Mouse (Mus musculus) left cerebral cortex, postnatal 4 days (tissue): Measurements from ENCODE around the gene Gm3776. TPM values are rescaled to one million over a fixed set of nuclear protein-coding genes. Genes with fewer than 3 reads are reported as not detected.
"Not testable (repeated sequence)": the region's sequence is repeated elsewhere in the genome, so short reads cannot be mapped to it uniquely, and the experiment has no call there.

Experiments used
- DNase-seq: peaks from one replicate; pipeline ENCODE4 v3.0.0-alpha.2; 2022
- intact Hi-C: fragments of 180-260 bp; cut with DNase I; formaldehyde crosslinking; loops from one replicate; pipeline ENCODE4 v1.15.1; 2025
- total RNA-seq, 2 experiments: library from RNA; stranded (reverse); gene quantifications; 2 replicates each; pipeline ENCODE4 v1.2.3; 2021

The Gm3776 gene
- not detected for total RNA-seq

DNA sequence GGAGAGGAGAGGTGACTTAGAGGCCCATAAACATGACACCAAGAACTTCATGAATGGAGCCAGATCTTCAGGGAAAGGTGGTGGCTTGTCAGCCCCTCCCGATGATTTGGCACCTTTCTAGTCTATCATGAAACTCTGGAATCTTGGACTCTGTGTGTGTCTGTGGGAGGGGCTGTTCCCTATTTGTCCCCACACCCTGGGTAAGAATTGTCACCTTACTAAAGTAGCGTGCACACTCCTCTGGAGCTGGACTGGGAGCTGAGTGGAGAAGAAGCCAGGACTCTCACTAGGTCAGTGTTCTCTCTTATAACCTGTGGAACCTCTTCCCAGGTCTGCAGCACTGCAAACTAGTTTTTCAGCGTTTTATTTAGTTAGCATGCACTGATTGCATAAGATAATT is at the start of gene Gm3776:
Gene Gm3776, plus strand, starts transcription at position 216 of the 400 bp plus-strand sequence.
- DNase-seq, intact Hi-C loops: not testable (repeated sequence)

DNA sequence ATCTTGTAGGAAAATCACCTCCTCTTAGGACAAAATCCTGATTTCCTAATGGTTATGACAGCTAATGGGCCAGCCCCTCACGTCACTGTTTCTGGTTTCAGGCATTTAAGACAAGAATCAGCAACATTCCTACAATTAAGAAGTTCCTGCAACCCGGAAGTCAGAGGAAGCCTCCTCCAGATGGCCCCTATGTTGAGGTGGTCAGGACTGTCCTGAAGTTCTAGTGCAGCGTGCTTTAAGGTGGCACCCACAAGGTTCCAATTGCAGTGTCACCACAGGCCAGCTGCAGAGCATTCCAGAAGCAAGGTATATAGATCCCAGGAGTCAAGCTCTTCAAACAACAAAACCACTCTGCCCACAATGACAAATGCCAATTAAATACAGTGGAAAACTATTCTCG is 48.0 kb upstream of the Gm3776 start:
- intact Hi-C loops, result no loop called here
- no peak for DNase-seq

DNA sequence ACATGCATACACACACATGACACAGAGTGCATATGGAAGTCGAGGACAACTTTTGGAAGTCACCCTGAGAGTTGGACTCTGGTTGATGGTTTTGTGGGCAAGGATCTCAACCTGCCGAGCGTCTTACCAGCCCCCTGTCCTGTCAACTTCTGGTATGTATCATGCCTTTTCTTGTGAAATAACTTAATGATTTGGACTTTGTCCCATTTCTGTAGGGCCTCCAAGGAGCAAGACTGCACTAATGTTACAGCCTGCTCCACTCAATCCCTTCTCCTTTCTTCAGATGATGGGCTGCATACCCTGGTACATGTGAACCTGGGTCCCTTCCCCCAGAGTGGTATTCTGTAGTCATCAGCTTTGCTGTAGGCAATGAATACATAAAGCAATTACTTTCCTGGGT is 46.9 kb upstream of the Gm3776 start:
- DNase-seq, result no peak
- intact Hi-C loops, result no loop called here

DNA sequence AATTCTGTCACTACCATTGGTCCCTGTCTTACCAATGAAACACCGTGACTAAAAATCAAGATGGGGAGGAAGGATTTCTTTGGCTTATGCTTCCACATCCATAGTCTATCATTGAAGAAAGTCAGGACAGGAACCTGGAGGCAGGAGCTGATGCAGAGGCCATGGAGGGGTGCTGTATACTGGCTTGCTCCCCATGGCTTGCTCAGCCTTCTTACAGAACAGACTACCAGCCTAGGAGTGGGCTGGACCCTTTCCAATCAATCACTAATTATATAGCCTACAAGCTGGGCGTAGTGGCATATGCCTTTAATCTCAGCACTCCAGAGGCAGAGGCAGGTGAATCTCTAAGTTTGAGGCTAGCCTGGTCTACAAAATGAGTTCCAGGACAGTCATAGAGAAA is 46.1 kb upstream of the Gm3776 start:
- intact Hi-C loops, result no loop called here

DNA sequence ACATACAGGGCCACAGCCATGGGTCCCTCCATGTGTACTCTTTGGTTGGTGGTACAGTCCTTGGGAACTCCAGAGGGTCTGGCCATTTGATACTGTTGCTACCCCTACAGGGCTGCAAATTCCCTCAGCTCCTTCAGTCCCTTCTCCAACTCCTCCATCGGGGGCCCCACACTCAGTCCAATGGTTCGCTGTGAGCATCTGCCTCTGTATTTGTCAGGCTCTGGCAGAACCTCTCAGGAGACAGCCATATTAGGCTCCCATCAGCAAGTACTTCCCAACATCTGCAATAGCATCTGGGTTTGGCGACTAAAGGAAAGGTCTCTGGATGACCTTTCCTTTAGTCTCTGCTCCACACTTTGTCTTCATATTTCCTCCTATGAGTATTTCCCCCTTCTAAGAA is 45.4 kb upstream of the Gm3776 start:
- intact Hi-C loops, result no loop called here
- DNase-seq, result no peak

More for the DNA sequence above, 46.1 kb upstream of the Gm3776 start:
- no peak for DNase-seq

DNA sequence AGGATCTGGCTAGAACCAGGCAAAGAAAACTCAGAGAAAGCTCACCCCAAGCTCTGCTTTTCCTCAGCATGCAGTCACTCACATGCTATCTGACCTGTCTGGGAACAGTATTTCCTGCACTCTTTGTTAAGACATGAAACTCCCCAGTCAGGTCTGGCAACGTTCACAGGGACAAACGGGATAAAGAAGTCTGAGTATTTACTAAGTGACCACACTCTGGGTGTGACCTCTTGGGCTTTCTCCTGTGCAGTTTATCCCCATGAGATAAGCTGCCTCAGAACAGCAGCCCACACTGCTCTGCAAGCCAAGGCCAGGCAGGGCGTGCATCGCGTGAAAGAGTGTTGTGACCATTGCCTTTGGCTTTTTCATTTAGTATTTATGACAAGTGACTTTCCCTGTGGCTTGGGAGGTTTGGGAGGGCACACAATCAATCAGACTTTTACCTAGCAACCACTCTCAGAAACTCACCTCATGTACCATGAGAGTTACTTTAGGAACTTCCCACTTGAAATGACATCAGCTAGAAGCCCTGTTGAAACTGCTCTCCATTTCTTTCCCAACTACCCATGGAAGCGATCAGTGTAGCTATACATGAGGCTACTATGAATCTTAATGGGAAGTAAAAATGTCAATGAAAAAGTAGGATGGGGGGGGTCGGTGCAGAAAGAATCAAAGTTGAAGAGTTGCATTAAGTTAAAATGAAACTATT is 44.4 kb upstream of the Gm3776 start:
- intact Hi-C loops, result no loop called here

DNA sequence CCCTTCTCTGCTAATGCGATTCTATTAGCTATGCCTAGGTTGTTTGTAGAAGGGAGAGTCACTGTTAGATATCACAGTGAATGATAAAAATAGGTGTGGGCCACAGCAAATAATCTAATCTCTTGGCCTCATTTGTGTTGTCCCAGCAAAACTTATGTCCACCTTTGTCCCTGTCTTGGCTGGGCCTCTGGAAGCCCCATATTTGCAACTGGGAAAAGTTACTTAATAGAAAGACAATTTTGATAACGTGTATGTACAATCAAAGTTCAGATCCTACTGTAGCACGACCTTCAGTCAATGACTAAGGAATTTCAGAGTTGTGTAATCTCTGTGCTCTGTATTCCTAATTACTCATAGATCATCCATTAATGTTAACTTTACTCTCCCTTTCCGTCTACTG is 39.9 kb upstream of the Gm3776 start:
- intact Hi-C loops, result no loop called here
- DNase-seq, result no peak

More for the DNA sequence above, 44.4 kb upstream of the Gm3776 start:
- DNase-seq, result no peak

DNA sequence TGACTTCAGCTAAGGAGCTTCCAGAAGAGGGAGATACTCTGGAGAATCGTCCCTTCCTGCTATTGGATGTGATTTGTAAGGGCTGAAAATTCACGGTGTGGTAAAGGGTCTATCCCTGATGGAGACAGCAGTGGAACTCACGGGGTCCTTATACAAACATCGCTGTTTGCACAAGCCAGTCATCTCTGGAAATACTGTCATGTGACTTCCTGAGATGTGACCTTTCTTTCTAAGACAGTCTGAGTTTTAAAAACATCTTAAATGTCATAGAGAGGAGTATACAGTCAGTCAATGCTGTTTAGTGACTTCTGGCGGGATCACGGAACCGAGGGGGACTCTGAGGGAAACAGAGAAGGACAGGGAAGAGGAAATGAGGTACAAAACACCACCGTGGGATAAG is 34.3 kb upstream of the Gm3776 start:
- no peak for DNase-seq
- intact Hi-C loops, result no loop called here

DNA sequence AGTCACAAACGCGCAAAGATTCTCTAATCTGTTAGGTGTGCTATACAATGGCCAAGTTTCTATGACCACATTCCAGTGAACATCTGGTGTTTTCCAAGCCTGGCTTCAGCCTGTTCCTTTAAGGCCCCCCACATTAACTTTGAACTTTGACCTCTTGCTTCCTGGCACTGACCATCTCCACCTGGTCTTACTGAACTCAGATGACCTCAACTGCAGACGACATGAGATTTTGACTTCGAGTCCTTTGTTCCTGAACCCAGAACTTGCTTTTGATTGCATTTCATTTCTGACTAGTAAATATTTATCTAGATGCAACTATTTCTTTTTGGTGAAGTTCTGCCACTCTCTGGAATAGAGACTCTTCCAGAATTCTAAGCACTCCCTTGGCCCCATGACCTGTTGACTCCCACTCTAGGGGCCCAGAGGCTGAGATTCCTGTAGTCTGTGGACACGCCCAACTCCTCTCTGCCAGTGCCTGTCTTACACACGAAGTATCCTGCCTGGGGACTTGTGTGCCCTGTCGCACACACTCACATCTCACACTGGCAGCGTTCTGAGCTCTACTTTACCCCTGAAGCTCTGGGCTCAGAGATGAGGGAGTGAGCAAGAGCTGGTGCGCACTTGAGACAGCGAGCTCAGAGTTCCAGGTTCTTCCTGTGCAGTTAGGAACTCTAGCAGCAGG is 33.6 kb upstream of the Gm3776 start:
- no peak for DNase-seq
- intact Hi-C loops, result no loop called here

DNA sequence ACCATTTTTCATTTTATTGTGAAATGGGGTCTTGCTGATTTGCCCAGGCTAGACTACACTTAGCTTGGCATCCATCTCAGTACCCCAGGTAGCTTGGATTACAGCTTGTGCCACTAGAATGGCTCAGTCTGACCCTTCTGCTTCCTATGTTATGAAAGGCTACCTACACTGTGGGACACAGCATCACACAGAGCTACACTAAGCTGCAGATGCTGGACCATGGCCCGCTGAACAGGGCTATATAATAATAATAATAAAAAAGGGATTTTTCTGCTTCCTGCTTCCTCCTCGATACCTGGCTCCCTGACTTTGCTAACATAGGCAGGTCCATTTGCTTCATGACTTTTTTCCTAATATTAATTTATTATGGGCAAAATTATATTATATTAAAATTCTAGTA is 32.5 kb upstream of the Gm3776 start:
- intact Hi-C loops, result no loop called here
- no peak for DNase-seq

DNA sequence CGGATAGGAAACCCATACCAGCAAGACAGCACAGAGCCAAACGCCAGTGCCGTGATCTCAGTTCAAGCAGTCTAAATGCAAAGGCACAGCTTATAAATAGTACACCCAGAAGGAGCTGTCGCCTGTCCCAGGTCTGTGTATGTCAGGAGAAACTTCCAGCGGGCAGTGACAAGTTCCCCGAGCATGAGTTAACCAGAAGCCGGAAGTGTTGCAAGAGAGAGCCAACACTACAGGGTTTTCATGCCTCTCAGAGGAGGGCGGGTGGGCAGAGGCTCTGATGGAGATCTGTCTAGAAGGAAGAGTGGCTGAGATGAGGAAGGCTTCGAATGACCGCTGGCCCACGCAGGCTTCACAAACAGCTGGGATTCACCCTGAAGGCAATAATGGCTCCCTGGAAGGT is 31.6 kb upstream of the Gm3776 start:
- DNase-seq, result no peak
- intact Hi-C loops, result no loop called here

DNA sequence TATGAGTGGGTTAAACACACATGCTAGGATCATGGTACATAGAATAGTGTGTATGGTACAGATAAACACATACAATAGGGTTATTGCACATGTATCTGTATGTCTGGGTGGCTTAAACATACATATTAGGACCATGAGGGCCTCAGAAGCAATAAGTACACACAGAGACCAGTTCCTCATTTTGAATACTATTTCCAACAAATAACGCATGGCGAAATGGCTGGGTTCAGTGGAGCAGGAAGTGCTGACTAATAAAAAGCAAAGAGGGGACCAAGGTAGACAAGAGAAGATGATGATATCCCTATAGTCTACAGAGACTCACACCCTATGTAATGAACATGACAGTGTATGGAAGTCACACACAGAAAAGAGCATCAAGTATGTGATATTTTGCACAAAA is 28.8 kb upstream of the Gm3776 start:
- no peak for DNase-seq
- intact Hi-C loops, result no loop called here

DNA sequence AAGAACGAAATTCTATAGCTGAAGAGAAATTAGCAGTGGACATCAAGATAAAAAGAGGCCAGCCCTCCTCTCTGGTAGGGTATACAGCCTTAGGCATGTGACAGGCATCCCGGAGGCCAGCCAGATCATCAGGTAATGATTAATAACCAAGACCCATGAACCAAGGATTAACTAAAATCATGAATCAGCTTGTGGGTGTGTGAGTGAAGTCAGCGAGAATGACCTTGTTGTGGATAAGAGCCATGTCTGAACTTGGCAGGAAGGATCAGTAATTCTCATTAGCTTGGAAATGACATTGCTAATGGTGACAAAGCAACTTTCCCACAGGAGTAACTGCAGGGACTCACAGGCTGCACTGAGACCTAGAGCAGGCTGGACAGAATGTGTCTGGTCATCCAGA is 27.3 kb upstream of the Gm3776 start:
- intact Hi-C loops, DNase-seq: not testable (repeated sequence)

DNA sequence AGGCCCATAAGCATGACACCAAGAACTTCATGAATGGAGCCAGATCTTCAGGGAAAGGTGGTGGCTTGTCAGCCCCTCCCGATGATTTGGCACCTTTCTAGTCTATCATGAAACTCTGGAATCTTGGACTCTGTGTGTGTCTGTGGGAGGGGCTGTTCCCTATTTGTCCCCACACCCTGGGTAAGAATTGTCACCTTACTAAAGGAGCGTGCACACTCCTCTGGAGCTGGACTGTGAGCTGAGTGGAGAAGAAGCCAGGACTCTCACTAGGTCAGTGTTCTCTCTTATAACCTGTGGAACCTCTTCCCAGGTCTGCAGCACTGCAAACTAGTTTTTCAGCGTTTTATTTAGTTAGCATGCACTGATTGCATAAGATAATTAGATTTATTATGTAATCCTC is 26.5 kb upstream of the Gm3776 start, which contains the start of gene Gsta1:
Gene Gsta1, plus strand, starts transcription at position 196 of the 400 bp plus-strand sequence.
- DNase-seq, intact Hi-C loops: not testable (repeated sequence)

DNA sequence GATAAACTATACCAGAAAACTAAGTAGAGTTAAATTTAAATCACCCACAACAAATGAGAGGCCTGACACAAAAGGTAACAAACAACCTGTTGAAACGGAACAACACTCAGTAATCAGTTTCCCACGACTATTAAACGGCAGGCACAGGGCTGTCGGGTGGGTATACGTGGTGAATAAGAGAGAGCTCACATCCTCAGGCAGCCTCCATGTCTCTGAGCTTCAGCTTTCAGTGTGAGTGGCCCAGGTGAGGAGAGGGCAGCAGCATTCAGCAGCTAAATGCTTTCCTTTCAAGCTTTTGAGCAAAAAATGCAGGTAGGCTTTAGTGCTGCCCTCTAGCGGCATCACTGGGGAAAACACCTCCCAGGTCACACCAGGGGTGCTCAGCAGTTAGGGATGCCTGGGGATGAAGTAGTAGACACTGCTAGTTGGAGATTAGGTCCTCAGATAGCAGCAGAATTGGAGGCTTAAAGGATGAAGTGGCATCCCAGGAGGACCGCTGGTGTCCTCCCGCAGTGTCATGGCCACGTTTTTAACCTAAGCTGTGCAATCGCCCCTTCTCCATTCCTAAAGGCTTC is 23.7 kb upstream of the Gm3776 start:
- intact Hi-C loops, DNase-seq: not testable (repeated sequence)

DNA sequence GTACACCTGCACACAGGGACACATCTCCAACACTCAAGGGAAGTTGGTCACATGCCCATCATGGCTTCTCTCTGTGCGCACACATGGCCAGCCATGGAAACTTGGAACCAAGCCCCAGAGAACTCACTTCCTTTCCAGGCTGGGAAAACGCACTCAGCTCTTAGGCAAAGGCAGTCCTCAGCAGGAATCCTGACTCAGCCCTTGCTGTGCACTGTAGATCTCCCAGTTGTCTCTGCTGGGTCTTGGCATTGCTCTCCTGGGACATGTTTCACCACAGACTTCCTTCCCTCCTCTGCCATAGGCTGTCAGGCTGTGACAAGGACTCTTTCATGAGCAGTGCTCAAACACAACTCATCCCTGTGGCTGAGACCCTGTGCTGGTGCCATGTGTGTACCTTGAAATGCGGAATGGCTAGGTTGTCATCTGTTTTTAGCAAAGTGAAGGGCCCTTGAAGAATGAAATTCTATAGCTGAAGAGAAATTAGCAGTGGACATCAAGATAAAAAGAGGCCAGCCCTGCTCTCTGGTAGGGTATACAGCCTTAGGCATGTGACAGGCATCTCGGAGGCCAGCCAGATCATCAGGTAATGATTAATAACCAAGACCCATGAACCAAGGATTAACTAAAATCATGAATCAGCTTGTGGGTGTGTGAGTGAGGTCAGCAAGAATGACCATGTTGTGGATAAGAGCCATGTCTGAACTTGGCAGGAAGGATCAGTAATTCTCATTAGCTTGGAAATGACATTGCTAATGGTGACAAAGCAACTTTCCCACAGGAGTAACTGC is 1.1 kb upstream of the Gm3776 start:
- intact Hi-C loops, DNase-seq: not testable (repeated sequence)

DNA sequence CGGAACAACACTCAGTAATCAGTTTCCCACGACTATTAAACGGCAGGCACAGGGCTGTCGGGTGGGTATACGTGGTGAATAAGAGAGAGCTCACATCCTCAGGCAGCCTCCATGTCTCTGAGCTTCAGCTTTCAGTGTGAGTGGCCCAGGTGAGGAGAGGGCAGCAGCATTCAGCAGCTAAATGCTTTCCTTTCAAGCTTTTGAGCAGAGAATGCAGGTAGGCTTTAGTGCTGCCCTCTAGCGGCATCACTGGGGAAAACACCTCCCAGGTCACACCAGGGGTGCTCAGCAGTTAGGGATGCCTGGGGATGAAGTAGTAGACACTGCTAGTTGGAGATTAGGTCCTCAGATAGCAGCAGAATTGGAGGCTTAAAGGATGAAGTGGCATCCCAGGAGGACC is 2.8 kb downstream of the Gm3776 start:
- intact Hi-C loops, result not testable (repeated sequence)
- peak; percentile 10 for DNase-seq

DNA sequence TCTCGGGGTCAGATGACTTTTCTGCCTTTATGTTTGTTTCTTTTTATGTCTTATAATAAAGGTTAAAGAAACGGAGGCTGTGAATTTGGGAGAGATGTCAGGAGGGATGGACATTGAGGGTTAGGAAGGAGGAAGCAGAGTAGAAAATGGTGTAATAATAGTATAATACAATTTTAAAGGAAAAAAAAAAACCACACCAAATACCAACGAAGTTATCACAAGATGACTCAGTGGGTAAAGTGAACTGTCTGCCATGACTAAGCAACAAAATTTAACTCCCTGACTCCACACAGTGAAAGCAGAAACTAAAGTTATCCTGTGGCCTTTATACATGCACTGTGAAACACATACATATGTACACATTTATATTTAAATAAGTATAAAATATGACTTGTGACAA is 14.0 kb downstream of the Gm3776 start:
- intact Hi-C loops, DNase-seq: not testable (repeated sequence)

DNA sequence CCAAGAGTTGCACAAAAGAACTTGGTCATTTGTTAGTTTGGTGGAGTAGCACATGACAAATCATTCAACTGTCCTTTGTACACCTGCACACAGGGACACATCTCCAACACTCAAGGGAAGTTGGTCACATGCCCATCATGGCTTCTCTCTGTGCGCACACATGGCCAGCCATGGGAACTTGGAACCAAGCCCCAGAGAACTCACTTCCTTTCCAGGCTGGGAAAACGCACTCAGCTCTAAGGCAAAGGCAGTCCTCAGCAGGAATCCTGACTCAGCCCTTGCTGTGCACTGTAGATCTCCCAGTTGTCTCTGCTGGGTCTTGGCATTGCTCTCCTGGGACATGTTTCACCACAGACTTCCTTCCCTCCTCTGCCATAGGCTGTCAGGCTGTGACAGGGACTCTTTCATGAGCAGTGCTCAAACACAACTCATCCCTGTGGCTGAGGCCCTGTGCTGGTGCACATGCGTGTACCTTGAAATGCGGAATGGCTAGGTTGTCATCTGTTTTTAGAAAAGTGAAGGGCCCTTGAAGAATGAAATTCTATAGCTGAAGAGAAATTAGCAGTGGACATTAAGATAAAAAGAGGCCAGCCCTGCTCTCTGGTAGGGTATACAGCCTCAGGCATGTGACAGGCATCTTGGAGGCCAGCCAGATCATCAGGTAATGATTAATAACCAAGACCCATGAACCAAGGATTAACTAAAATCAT is 25.2 kb downstream of the Gm3776 start:
- intact Hi-C loops, DNase-seq: not testable (repeated sequence)

DNA sequence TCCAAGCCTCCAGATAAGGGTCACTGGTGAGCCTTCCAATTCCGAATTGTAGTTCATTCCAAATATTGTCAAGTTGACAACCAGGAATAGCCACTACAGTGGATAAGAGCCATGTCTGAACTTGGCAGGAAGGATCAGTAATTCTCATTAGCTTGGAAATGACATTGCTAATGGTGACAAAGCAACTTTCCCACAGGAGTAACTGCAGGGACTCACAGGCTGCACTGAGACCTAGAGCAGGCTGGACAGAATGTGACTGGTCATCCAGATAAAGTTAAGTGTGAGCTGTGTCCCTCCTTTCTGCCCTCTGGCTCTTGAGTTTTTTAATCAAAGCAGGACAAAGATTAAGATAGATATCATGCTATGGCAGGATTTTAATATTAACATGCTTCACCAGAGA is 32.1 kb downstream of the Gm3776 start:
- DNase-seq, intact Hi-C loops: not testable (repeated sequence)
